In the genomic region with DNA sequence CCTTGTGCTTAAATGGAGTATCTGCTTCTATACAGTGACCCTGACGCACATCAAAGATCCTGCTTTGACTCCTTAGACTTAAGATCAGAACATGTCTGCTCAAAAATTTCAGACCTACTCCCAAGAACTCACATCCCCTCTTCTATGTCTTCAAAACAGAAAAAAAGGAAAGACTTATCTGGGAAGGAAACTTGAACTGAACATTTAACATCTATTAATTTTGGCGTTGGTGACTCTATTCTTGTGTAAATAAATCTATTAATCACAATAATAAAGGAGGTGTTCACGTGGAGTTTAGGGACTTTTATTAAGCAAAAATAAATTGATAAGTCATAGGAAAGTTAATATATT, we compare ENCODE assay signal across 8 mouse cellular contexts. TPM values are rescaled to one million over a fixed set of nuclear protein-coding genes. Genes with fewer than 3 reads are reported as not detected.
A peak's percentile ranks its signal among the peaks of the same experiment; 100 is the strongest.
DNase-seq lines count a peak whose midpoint lies in the region; ATAC-seq and TF ChIP-seq lines count a peak whose summit lies in the region.

No protein-coding gene starts in this region.

- intact Hi-C loops in left cerebral cortex, adult 2 months (cut with DNase I), result loop anchor here (2.0 kb wide), 2 partner anchors 76 to 106 kb away; partner anchors contain the start of genes Cox17 and Gm21987

- H3K9me3 ChIP-seq in embryonic facial prominence, embryonic 13.5 days, result no peaks in the 10 kb centered on the region
- H3K9me3 ChIP-seq in intestine, embryonic 16.5 days (ENCODE audit: control insufficient read depth, low read length), result no peaks in the 10 kb centered on the region
- H3K9me3 ChIP-seq in neural tube, embryonic 13.5 days, result no peaks in the 10 kb centered on the region

- H3K27me3 ChIP-seq in embryonic facial prominence, embryonic 13.5 days, result no peaks in the 10 kb centered on the region
- no peaks in the 10 kb centered on the region for H3K27me3 ChIP-seq in intestine, embryonic 16.5 days (replicated peaks; ENCODE audit: control insufficient read depth, insufficient read depth, low read length)
- no peaks in the 10 kb centered on the region for H3K27me3 ChIP-seq in neural tube, embryonic 13.5 days

- peak; percentile 5; the same call in 1 of the 2 replicates for ATAC-seq in embryonic facial prominence, embryonic 13.5 days (ENCODE audit: insufficient number of reproducible peaks, insufficient read depth, low FRiP score, low TSS enrichment, low read depth)
- no peak for ATAC-seq in intestine, embryonic 16.5 days
- no peak for ATAC-seq in neural tube, embryonic 13.5 days (ENCODE audit: low read depth)

- peaks cover 15% of the 10 kb centered on the region for H3K36me3 ChIP-seq in embryonic facial prominence, embryonic 13.5 days
- H3K36me3 ChIP-seq in intestine, embryonic 16.5 days (ENCODE audit: control insufficient read depth, insufficient read depth, low read length), result peaks cover 4% of the 10 kb centered on the region; the same call in 1 of the 2 replicates
- peaks cover 23% of the 10 kb centered on the region for H3K36me3 ChIP-seq in neural tube, embryonic 13.5 days

- TF ChIP-seq CTCF in left cerebral cortex, adult 2 months (IDR thresholded peaks at IDR 0.05), result no peak

- H3K4me3 ChIP-seq in left cerebral cortex, adult 2 months, result peak overlapping the region; percentile 98
- H3K4me3 ChIP-seq in embryonic facial prominence, embryonic 13.5 days, result peak overlapping the region; percentile 76
- H3K4me3 ChIP-seq in intestine, embryonic 16.5 days (ENCODE audit: low read length), result peak overlapping the region; percentile 85
- peak overlapping the region; percentile 79 for H3K4me3 ChIP-seq in neural tube, embryonic 13.5 days

- peak overlapping the region; percentile 97 for H3K9ac ChIP-seq in embryonic facial prominence, embryonic 13.5 days
- H3K9ac ChIP-seq in intestine, embryonic 16.5 days (ENCODE audit: low read depth, low read length), result peak overlapping the region; percentile 98
- peak overlapping the region; percentile 97 for H3K9ac ChIP-seq in neural tube, embryonic 13.5 days

- peak overlapping the region; percentile 73 for H3K4me2 ChIP-seq in embryonic facial prominence, embryonic 13.5 days
- H3K4me2 ChIP-seq in intestine, embryonic 16.5 days (ENCODE audit: low read depth, low read length), result peak overlapping the region; percentile 56
- H3K4me2 ChIP-seq in neural tube, embryonic 13.5 days, result peak overlapping the region; percentile 80

- DNase-seq in left cerebral cortex, adult 2 months (ENCODE audit: extremely low spot score in 1 of 2, low spot score in 2 of 2), result no peak
- DNase-seq in left cerebral cortex, adult 11 months (ENCODE audit: low spot score), result no peak
- no peak for DNase-seq in c-Kit-positive CD71-positive TER-119-positive erythroid progenitor cells, embryonic 14.5 days (ENCODE audit: low spot score)
- DNase-seq in frontal cortex, postnatal 14 days (ENCODE audit: low spot score in 2 of 2), result no peak
- no peak for DNase-seq in retina, postnatal 1 day

- peak overlapping the region; percentile 96 for H3K27ac ChIP-seq in left cerebral cortex, adult 2 months
- H3K27ac ChIP-seq in embryonic facial prominence, embryonic 13.5 days, result peak overlapping the region; percentile 95
- peak overlapping the region; percentile 96 for H3K27ac ChIP-seq in intestine, embryonic 16.5 days (ENCODE audit: low read length)
- H3K27ac ChIP-seq in neural tube, embryonic 13.5 days (replicated peaks), result peak overlapping the region; percentile 89

- 32% methylated on average over 3 of the region's 3 CpGs for WGBS in embryonic facial prominence, embryonic 13.5 days
- 18% methylated on average over 3 of the region's 3 CpGs for WGBS in intestine, embryonic 16.5 days
- 21% methylated on average over 3 of the region's 3 CpGs for WGBS in neural tube, embryonic 13.5 days

- peaks cover 29% of the 10 kb centered on the region for H3K4me1 ChIP-seq in embryonic facial prominence, embryonic 13.5 days
- H3K4me1 ChIP-seq in intestine, embryonic 16.5 days (ENCODE audit: control insufficient read depth, insufficient read depth, low read length), result peaks cover 4% of the 10 kb centered on the region; the same call in 1 of the 2 replicates
- H3K4me1 ChIP-seq in neural tube, embryonic 13.5 days (replicated peaks), result peaks cover 27% of the 10 kb centered on the region

RNA-seq across cellular contexts. Expression of gene Adprh, which starts 0.7 kb away (rescaled TPM):
- total RNA-seq in left cerebral cortex, adult 2 months (2021), result 10 to 100 TPM; 60.9 to 61.6 TPM
- polyA plus RNA-seq in embryonic facial prominence, embryonic 13.5 days (2015; fragmentation: Nextera tagmentation; extraction: Ambion mirVana), result 125 and 138 TPM in 2 replicates
- 85.1 and 88.9 TPM in 2 replicates for polyA plus RNA-seq in intestine, embryonic 16.5 days (2015; fragmentation: Nextera tagmentation; extraction: Ambion mirVana)
- polyA plus RNA-seq in neural tube, embryonic 13.5 days (2015; fragmentation: Nextera tagmentation; extraction: Ambion mirVana), result 148 and 149 TPM in 2 replicates

RNA-seq across cellular contexts. Expression of gene Cd80, which starts 2.2 kb away (rescaled TPM):
- total RNA-seq in left cerebral cortex, adult 2 months (2021), result under 1 TPM; 0.27 to 0.54 TPM
- 0.37 and 0.44 TPM in 2 replicates for polyA plus RNA-seq in embryonic facial prominence, embryonic 13.5 days (2015; fragmentation: Nextera tagmentation; extraction: Ambion mirVana)
- polyA plus RNA-seq in intestine, embryonic 16.5 days (2015; fragmentation: Nextera tagmentation; extraction: Ambion mirVana), result 0.18 and 0.27 TPM in 2 replicates
- 0.46 and 0.56 TPM in 2 replicates for polyA plus RNA-seq in neural tube, embryonic 13.5 days (2015; fragmentation: Nextera tagmentation; extraction: Ambion mirVana)

RNA-seq across cellular contexts. Expression of gene Pla1a, which starts 20.2 kb away (rescaled TPM):
- 1 to 10 TPM; 1.5 to 2.5 TPM for total RNA-seq in left cerebral cortex, adult 2 months (2021)
- polyA plus RNA-seq in embryonic facial prominence, embryonic 13.5 days (2015; fragmentation: Nextera tagmentation; extraction: Ambion mirVana), result 0.20 and 0.69 TPM in 2 replicates
- 1.3 and 1.9 TPM in 2 replicates for polyA plus RNA-seq in intestine, embryonic 16.5 days (2015; fragmentation: Nextera tagmentation; extraction: Ambion mirVana)
- 0.48 and 0.75 TPM in 2 replicates for polyA plus RNA-seq in neural tube, embryonic 13.5 days (2015; fragmentation: Nextera tagmentation; extraction: Ambion mirVana)
